Mouse (Mus musculus): ENCODE data around the gene Card19.

Gene Card19

GRCm38 (mm10) chr13:49169448-49170207, 46.2 kb downstream of the Card19 start:
- DNase-seq = peak; percentile 94

GRCm38 (mm10) chr13:49167081-49167480, 48.8 kb downstream of the Card19 start:
- DNase-seq = no peak

GRCm38 (mm10) chr13:49163645-49164044, 52.2 kb downstream of the Card19 start:
- no peak for DNase-seq

- DNase-seq = no peak
These were observed 53.1 kb downstream of the Card19 start for GRCm38 (mm10) chr13:49162722-49163121.

GRCm38 (mm10) chr13:49161236-49161635, 54.6 kb downstream of the Card19 start:
- no peak for DNase-seq

- DNase-seq = peak; percentile 45
These were observed 57.7 kb downstream of the Card19 start for GRCm38 (mm10) chr13:49158040-49158713.

- DNase-seq = no peak
These were observed 59.2 kb downstream of the Card19 start for GRCm38 (mm10) chr13:49156645-49157044.

- peak; percentile 23 for DNase-seq
These were observed 61.2 kb downstream of the Card19 start for GRCm38 (mm10) chr13:49154621-49155020.

GRCm38 (mm10) chr13:49154028-49154427, 61.8 kb downstream of the Card19 start:
- DNase-seq = no peak
